Mouse (Mus musculus): ENCODE measurements around the gene Cstad. TPM values are rescaled to one million over a fixed set of nuclear protein-coding genes. Genes with fewer than 3 reads are reported as not detected.

The Cstad gene
- 0.33 and 0.47 TPM in 2 replicates for polyA plus RNA-seq (2016; fragmentation: Nextera tagmentation; extraction: Ambion mirVana)

DNA sequence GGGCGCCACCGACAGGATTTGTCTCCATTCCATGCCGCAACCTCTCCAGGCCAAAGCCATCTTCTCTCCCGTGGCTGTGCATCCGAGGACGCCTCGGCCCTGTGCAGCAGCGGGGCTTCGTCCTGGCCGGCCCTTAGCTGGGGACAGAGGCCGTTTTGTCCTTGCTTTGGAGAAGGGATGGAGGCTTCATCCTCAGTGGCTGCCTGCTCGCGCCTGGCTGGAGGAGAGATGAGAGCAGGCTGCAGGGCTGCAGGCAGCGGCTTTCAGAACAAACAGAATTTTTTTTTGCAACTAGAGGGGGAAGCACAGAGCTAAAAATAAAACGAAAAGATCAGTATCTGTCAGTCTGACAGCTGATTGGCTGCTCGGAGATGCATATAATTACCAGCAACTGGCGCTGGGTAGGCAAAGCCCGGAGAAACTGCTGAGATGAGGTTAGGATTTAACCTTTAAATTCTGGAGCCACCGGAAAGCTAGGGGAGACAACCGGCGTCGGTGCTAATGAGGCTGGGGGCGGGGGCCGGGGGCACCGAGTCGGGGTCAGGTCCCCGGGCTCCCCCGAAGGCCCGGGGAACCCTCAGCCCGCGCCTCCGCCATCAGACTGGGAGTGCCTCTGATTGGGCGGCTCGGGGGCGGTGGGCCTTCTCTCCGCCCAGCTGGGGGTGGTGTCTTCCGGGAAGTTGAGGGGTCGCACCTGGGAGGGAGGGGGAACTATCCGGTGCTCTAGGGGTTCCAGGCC, at the start of gene Cstad:
Gene Cstad (plus strand): TSS at position 400 of the 739 bp plus-strand sequence.
- WGBS: 1% methylated on average over 39 of the region's 39 CpGs
- Histone ChIP-seq H3K27ac (peak within 1 kb of the TSS; percentile 93), H3K36me3 (no peaks in the 10 kb centered on the region)

DNA sequence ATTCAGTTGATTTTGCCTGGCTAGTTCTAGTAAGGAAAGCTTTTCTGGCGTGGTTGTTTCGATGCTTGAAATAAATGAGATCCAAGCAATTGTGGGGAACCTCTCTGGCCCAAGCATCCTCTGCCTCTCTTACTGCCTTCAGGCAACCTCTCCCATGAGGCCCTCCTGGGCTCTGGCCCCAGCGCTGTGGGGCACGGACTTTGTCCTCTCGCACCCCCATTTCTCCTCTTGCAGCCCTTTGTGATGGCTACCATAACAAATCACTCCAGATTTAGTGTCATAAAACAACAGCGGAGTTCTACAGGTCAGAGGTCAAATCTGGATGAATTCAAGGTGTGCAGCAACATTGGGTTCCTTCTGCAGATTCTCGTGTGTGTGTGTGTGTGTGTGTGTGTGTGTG, 49.1 kb upstream of the Cstad start:
- no peak for DNase-seq (ENCODE audit: low spot score)
- peak overlapping the region; percentile 86 for H3K27ac ChIP-seq
- H3K36me3 ChIP-seq: no peaks in the 10 kb centered on the region
- 0 out of 2 replicates have a peak, but pooled peaks cover 3% of the 10 kb centered on the region for H3K9me3 ChIP-seq
- peak overlapping the region; percentile 32 for H3K4me3 ChIP-seq
- peaks cover 8% of the 10 kb centered on the region; the same call in 1 of the 2 replicates for H3K27me3 ChIP-seq (ENCODE audit: insufficient read depth, poor library complexity, severe bottlenecking)
- 59% methylated on average over 7 of the region's 7 CpGs for WGBS
- peaks cover 62% of the 10 kb centered on the region for H3K4me1 ChIP-seq (replicated peaks)

More for the DNA sequence above, at the start of gene Cstad:
- Histone ChIP-seq H3K27me3 (ENCODE audit: insufficient read depth, poor library complexity, severe bottlenecking) (no peaks in the 10 kb centered on the region), H3K9me3 (no peaks in the 10 kb centered on the region), H3K4me3 (peak within 1 kb of the TSS; percentile 63), H3K4me1 (replicated peaks) (peaks cover 59% of the 10 kb centered on the region)
- DNase-seq (ENCODE audit: low spot score): peak; percentile 87

DNA sequence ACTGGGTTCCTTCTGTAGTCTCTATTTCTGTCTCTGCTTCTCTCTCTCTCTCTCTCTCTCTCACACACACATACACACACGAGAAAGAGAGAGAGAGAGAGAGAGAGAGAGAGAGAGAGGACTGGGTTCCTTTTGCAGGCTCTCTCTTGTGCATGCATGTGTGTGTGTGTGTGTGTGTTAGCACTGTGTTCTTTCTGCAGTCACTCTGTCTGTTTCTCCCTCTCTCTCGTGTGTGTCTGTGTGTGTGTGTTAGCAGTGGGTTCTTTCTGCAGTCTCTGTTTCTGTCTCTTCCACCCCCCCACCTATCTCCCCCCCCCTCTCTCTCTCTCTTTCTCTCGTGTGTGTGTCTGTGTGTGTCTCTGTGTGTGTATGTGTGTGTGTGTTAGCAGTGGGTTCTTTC, 48.6 kb upstream of the Cstad start:
- no peak for DNase-seq (ENCODE audit: low spot score)
- no peaks in the 10 kb centered on the region for H3K36me3 ChIP-seq
- H3K9me3 ChIP-seq: 0 out of 2 replicates have a peak, but pooled peaks cover 3% of the 10 kb centered on the region
- peak overlapping the region; percentile 86 for H3K27ac ChIP-seq
- H3K27me3 ChIP-seq (ENCODE audit: insufficient read depth, poor library complexity, severe bottlenecking): peaks cover 8% of the 10 kb centered on the region; the same call in 1 of the 2 replicates
- H3K4me3 ChIP-seq: no peak overlapping the region
- H3K4me1 ChIP-seq (replicated peaks): peaks cover 61% of the 10 kb centered on the region
- WGBS: 52% methylated on average over 2 of the region's 3 CpGs

DNA sequence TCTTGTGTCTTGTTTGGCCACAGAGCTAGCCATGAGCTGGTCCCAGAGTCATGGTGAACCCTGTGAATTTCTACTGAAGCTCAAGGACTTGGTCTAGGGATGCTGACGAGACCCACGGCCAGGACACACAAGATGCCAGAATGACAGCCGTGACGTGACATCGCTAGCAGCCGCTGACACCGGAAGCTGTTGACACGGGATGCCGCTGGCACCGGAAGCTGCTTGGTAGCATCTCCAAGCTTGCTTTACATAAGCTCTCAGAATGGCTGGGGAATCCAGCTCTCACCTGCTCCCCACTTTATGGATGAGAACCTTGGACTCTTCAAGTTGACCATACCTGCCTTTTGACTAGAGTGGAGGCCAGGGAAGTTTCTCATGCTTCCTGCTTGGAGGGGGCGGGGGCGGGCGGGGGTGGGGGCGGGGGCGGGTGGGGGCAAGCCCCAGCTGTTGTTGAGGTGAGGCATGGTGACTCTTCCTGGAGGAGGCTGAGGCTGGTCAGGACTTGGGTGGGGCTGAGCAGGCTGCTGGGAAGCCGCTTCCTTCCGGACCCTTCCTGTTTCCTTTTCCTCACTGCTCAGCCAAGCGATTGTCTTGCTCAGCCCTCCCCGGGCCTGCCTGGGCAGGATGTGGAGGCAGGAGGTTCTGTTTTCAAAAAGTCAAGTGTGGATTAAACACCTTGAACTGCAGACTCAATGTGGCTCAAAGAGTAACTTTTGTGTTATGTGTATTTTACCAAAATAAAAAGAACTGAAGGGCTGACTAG, 47.2 kb upstream of the Cstad start:
- H3K27ac ChIP-seq: peak overlapping the region; percentile 86
- no peak for DNase-seq (ENCODE audit: low spot score)
- 82% methylated on average over 19 of the region's 19 CpGs for WGBS

DNA sequence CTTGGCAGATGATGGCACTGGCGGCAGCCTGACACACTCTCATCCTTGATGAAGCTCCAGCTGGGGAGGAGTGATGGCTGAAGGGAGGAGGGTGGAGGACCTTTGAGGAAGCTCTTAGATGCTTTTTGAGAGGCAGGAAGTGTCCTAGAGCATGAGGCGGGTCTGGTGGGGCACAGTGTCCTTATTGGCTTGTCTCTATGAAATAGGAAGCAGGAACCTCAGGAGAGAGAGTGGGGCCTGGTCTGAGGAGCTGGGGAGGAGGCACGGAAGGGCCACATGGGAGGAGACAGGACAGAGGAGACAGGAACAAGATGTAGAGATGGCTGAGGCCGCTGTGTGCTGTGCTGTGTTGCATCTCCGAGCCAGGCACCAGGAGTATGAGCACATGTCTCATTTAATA, 43.3 kb upstream of the Cstad start:
- 81% methylated on average over 5 of the region's 5 CpGs for WGBS
- no peak overlapping the region for H3K4me3 ChIP-seq

More for the DNA sequence above, 47.2 kb upstream of the Cstad start:
- H3K4me1 ChIP-seq (replicated peaks): peaks cover 54% of the 10 kb centered on the region
- H3K36me3 ChIP-seq: no peaks in the 10 kb centered on the region
- 0 out of 2 replicates have a peak, but pooled peaks cover 3% of the 10 kb centered on the region for H3K9me3 ChIP-seq
- H3K27me3 ChIP-seq (ENCODE audit: insufficient read depth, poor library complexity, severe bottlenecking): peaks cover 8% of the 10 kb centered on the region; the same call in 1 of the 2 replicates
- no peak overlapping the region; the same call in 1 of the 2 replicates for H3K4me3 ChIP-seq

DNA sequence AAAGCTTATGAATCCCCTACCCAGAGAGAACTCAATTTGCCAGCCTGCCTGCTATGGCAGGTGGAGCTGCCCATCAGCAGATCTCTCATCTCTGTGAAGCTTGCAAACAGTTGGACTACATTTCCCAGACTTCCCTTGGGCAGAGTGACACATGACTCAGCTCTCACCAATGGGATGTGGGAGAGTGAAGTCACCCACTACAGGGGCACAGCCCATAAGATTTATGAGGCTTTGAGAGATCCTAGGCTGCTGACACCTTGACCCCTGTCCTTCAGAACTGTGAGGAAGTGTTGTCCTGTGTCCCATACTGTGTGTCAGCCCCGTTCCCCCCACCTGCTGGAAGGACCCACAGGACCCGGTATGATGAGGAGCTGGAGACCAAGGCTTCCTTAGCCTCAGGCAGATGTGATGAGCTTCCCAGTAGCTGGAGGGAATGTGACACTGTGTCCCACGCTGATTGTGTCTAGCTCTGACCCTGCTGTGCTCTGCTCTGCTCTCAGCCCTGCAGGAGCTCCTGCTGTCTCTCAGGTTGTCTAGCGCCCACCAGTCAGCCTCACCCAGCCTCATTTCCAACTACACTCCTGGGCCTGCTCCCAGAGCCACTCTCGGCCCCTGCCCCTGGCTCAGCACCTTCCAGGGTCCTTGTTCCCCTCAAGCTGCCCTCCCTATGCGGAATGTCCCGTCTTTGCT, 40.8 kb upstream of the Cstad start:
- H3K9me3 ChIP-seq: 0 out of 2 replicates have a peak, but pooled peaks cover 3% of the 10 kb centered on the region
- 52% methylated on average over 7 of the region's 7 CpGs for WGBS
- H3K27ac ChIP-seq: peak overlapping the region; percentile 79
- no peaks in the 10 kb centered on the region for H3K36me3 ChIP-seq
- peak; percentile 42 for DNase-seq (ENCODE audit: low spot score)
- H3K27me3 ChIP-seq (ENCODE audit: insufficient read depth, poor library complexity, severe bottlenecking): no peaks in the 10 kb centered on the region
- H3K4me1 ChIP-seq (replicated peaks): peaks cover 38% of the 10 kb centered on the region
- H3K4me3 ChIP-seq: peak overlapping the region; percentile 31; the same call in 1 of the 2 replicates

More for the DNA sequence above, 43.3 kb upstream of the Cstad start:
- Histone ChIP-seq H3K9me3 (0 out of 2 replicates have a peak, but pooled peaks cover 3% of the 10 kb centered on the region), H3K4me1 (replicated peaks) (peaks cover 44% of the 10 kb centered on the region), H3K27ac (peak overlapping the region; percentile 66), H3K27me3 (ENCODE audit: insufficient read depth, poor library complexity, severe bottlenecking) (no peaks in the 10 kb centered on the region), H3K36me3 (no peaks in the 10 kb centered on the region)
- DNase-seq (ENCODE audit: low spot score): no peak

DNA sequence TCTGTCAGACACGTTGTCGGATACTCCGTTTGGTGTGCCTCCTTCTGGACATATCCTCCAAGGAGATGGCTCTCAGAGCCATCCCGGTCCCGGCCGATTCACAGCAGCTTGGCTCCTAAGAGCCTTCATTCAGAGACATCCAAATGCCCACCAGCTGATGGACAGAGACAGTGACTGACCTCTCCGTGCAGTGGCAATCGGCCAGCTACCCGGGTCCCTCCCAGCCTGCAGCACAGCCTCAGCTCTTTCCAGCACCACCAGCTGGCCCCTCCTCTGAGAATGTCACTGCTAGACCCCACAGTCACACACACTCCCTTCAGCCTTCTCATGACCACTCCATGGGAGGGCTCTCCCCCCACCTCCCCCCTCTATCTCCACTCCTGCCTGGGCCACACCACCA, 39.6 kb upstream of the Cstad start:
- peaks cover 38% of the 10 kb centered on the region for H3K4me1 ChIP-seq (replicated peaks)
- H3K9me3 ChIP-seq: no peaks in the 10 kb centered on the region
- no peak overlapping the region for H3K4me3 ChIP-seq
- DNase-seq (ENCODE audit: low spot score): no peak
- WGBS: 87% methylated on average over 9 of the region's 9 CpGs
- H3K27me3 ChIP-seq (ENCODE audit: insufficient read depth, poor library complexity, severe bottlenecking): no peaks in the 10 kb centered on the region
- no peak overlapping the region; the same call in 1 of the 2 replicates for H3K27ac ChIP-seq
- no peaks in the 10 kb centered on the region for H3K36me3 ChIP-seq

DNA sequence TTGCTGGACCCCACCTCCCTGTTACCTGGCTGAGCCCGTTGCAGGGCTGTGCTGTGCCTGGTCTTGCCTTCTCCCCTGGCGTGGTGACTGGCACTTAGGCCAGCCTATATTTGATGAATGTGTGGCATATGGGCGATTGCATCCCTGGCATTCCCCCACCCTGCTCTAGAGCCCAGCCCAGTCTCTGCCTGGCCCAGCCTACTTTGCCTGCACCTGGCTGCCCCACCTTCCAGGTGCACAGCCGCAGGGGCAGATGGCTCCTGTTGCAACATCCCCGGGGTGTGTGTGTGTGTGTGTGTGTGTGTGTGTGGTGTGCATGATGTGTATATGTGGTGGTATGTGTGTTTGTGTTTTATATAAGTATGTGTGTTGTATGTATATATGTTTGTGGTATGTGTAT, 38.3 kb upstream of the Cstad start:
- DNase-seq (ENCODE audit: low spot score): no peak
- no peaks in the 10 kb centered on the region for H3K9me3 ChIP-seq
- H3K27me3 ChIP-seq (ENCODE audit: insufficient read depth, poor library complexity, severe bottlenecking): no peaks in the 10 kb centered on the region
- H3K36me3 ChIP-seq: no peaks in the 10 kb centered on the region
- peaks cover 33% of the 10 kb centered on the region for H3K4me1 ChIP-seq (replicated peaks)
- no peak overlapping the region for H3K4me3 ChIP-seq
- no peak overlapping the region for H3K27ac ChIP-seq
- 86% methylated on average over 5 of the region's 5 CpGs for WGBS

DNA sequence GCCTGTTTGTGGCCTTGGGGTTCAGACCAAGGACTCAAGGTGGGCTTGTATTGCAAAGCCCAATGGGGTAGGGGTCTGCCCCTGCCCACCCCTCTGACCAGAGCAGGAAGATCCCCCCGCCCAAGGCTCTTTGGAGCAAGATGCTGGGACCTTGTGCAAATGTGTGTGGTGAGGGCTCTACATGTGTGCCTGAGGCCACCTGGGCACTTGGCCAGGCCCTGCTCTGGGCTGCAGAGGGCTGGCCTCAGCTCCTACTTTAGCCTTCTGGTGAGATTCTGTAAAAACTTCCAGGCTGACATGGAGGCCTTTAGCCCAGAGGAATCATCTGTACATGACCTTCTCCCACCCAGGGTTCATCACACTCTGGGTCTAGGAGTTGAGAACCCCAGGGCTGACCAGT, 35.3 kb upstream of the Cstad start:
- H3K36me3 ChIP-seq: no peaks in the 10 kb centered on the region
- no peaks in the 10 kb centered on the region for H3K9me3 ChIP-seq
- no peak overlapping the region for H3K4me3 ChIP-seq
- peaks cover 22% of the 10 kb centered on the region for H3K4me1 ChIP-seq (replicated peaks)
- H3K27ac ChIP-seq: 0 out of 2 replicates have a peak overlapping the region, but pooled peaks have one; percentile 12
- H3K27me3 ChIP-seq (ENCODE audit: insufficient read depth, poor library complexity, severe bottlenecking): no peaks in the 10 kb centered on the region
- WGBS: 86% methylated on average over 1 of the region's 1 CpGs
- DNase-seq (ENCODE audit: low spot score): no peak

DNA sequence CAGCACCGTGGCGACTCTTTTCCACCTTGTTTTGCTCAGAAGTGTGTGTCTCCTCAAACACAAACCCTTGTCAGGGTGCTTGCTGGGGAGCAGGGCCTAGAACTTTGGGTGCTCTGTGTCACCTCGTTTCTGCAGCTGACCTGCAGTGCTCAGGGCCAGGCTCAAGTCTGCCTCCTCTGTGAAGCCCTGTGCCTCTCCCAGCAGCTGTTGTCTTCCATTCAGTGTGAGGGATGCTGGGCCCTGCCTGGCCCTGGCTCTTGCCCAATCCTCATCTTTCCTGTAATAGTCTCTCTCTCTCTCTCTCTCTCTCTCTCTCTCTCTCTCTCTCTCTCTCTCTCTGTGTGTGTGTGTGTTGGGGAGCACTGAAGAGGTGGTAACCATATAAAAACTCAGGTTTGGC, 32.3 kb upstream of the Cstad start:
- H3K36me3 ChIP-seq: no peaks in the 10 kb centered on the region
- no peak overlapping the region for H3K27ac ChIP-seq
- H3K4me3 ChIP-seq: no peak overlapping the region
- no peaks in the 10 kb centered on the region for H3K9me3 ChIP-seq
- WGBS: 80% methylated on average over 3 of the region's 3 CpGs
- H3K4me1 ChIP-seq (replicated peaks): peaks cover 17% of the 10 kb centered on the region
- no peaks in the 10 kb centered on the region; the same call in 1 of the 2 replicates for H3K27me3 ChIP-seq (ENCODE audit: insufficient read depth, poor library complexity, severe bottlenecking)
- no peak for DNase-seq (ENCODE audit: low spot score)

DNA sequence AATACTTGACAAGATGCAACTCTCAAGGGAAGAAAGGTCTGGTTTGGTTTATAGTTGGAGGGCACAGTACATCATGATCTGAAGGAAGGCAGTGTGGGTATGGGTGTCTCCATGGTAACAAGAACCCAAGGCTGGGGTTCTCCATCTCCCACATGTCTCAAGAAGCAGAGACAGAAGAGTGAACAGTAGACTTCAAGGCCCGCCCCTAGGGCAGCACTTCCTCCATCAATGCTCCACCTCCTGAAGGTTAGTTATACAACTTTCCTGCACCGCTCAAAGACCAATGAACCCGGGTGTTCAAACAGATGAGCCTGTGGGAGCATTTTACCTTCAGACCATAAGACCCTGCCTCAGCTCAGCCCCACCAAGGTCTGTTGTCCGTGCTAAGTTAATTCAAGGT, 23.2 kb upstream of the Cstad start:
- no peak for DNase-seq (ENCODE audit: low spot score)
- Histone ChIP-seq H3K9me3 (peaks cover 10% of the 10 kb centered on the region), H3K4me3 (no peak overlapping the region), H3K36me3 (no peaks in the 10 kb centered on the region), H3K27me3 (ENCODE audit: insufficient read depth, poor library complexity, severe bottlenecking) (no peaks in the 10 kb centered on the region; the same call in 1 of the 2 replicates), H3K27ac (no peak overlapping the region), H3K4me1 (replicated peaks) (peaks cover 14% of the 10 kb centered on the region)
- WGBS: 88% methylated on average over 4 of the region's 4 CpGs

DNA sequence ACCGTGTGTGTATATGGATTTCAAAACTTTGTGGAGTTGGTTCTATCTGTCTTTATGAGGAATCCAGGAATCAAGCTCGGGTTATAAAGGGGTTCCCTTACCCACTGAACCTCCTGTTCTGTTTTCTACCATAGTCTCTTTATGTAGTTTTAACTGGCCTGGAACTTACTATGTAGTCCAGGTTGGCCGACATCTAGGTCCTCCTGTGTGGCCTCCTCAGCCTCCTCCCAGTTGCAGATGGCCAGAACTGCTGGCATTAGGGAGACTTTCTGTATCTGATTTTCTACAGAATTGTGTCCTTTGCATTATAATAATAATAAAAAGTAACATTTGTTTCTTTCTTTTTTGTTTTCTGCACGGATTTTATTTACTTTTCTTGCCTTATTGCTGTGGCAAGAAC, 21.3 kb upstream of the Cstad start:
- Histone ChIP-seq H3K4me3 (no peak overlapping the region), H3K27ac (no peak overlapping the region), H3K27me3 (ENCODE audit: insufficient read depth, poor library complexity, severe bottlenecking) (no peaks in the 10 kb centered on the region), H3K9me3 (peaks cover 10% of the 10 kb centered on the region), H3K36me3 (no peaks in the 10 kb centered on the region), H3K4me1 (replicated peaks) (no peaks in the 10 kb centered on the region)
- 89% methylated on average over 4 of the region's 4 CpGs for WGBS
- DNase-seq (ENCODE audit: low spot score): no peak
